Mouse (Mus musculus) hindbrain, embryonic 10.5 days (tissue): Measurements from ENCODE around the gene Nphs2. TPM values are rescaled to one million over a fixed set of nuclear protein-coding genes. Genes with fewer than 3 reads are reported as not detected.

Experiments
- polyA plus RNA-seq: library from polyadenylated mRNA; unstranded; fragments of >200 nt; fragmentation: Nextera tagmentation; extraction: Ambion mirVana; gene quantifications from 2 replicates; pipeline ENCODE4 v1.2.1, GENCODE M21; 2016

Nphs2 gene
- polyA plus RNA-seq, 1 experiment from 2014 or later: not detected

Other genes with a start within 250 kb of the Nphs2 start
- 4.9 and 7.7 TPM in 2 replicates for gene Fam163a, start 105.7 kb upstream of the Nphs2 start, polyA plus RNA-seq
- gene Tdrd5, start 7.1 kb upstream of the Nphs2 start, polyA plus RNA-seq: 0.22 TPM in 1 of 2 replicates, not detected in the other
- 882 and 901 TPM in 2 replicates for gene Gm2000, start 55.3 kb downstream of the Nphs2 start, polyA plus RNA-seq
- 0.05 and 0.85 TPM in 2 replicates for gene Axdnd1, start 110.4 kb downstream of the Nphs2 start, polyA plus RNA-seq
- 22.2 and 29.7 TPM in 2 replicates for gene Soat1, start 163.6 kb downstream of the Nphs2 start, polyA plus RNA-seq
- gene Gm10031, start 213.3 kb downstream of the Nphs2 start, polyA plus RNA-seq: 0.35 and 0.54 TPM in 2 replicates
- 5.1 and 5.3 TPM in 2 replicates for gene Abl2, start 248.1 kb downstream of the Nphs2 start, polyA plus RNA-seq